Mouse (Mus musculus): ENCODE measurements around the gene Gp5. TPM values are rescaled to one million over a fixed set of nuclear protein-coding genes. Genes with fewer than 3 reads are reported as not detected.
A peak's percentile ranks its signal among the peaks of the same experiment; 100 is the strongest.

The Gp5 gene
- total RNA-seq, 2 experiments from 2014 or later = 0.14 TPM; not detected in 1

DNA sequence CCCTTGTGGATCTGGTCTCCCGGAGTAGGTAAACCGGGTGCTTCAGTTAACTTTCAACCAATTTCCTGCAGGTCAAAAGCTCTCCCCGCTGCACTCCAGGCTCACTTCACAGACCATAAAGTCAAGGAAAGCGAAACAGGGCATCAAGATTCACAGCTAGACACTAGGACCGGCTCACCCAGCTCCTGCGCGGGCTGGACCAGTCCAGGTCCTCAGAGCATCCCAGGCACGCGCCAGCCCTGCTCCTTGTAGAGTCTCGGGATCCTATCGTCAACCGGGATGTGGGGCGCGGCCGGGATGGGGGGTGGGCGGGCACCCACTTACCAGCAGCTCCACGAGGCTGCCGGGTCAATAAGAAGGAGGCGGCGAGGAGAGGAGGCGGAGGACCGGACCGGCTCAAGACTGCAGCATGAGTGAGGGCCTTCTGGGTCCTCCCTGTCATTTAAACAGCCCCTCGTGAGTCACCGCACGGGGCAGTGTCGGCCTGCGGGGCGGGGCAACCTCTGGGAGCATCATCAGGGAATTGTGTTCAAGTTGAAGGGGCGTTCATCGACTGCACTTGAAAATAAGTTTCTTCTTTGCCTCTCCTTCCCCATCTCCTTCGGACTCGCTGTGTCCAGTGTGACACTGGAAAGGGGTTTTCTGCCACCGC, 27.6 kb downstream of the Gp5 start, which contains the start of gene Lrrc15:
TSS of gene Lrrc15 (minus strand) at position 413 of the 652 bp plus-strand sequence.
- intact Hi-C loops (cut with DNase I; ENCODE audit: low total_unique reads) = no loop called here
- DNase-seq = peak; percentile 30

DNA sequence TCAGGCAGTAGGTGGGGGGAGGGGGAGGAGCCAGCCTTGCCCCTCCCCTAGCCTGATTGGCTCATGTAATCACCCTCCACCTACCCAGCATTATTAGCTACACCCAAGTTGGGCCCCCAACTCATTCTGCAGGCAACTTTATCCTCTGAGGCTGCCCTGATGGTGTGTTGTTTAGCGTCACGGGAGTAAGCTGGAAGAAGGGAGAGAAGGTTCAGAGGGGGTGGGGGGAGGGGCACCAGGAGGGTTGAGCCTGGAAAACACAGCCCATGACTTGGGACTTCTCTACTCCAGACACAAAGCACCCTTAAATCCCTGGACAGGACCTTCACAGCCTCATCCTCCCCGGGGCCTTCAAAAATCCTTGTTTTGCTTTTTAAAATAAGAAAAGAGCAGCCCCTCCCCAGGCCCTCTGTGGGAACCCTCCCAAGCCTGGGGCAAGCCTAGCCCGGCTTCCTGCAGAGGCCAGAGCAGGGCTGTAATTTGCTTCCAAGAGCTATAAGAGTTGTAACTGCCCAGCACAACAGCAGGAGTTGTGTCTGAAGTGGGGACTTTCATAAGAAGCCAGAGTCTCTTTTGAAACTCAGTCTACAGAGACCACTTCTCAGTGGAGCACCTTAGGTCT, 29.8 kb downstream of the Gp5 start:
- DNase-seq = no peak
- intact Hi-C loops (cut with DNase I; ENCODE audit: low total_unique reads) = no loop called here

GRCm38 (mm10) chr16:30278406-30278805, 32.2 kb downstream of the Gp5 start:
- intact Hi-C loops (cut with DNase I; ENCODE audit: low total_unique reads) = no loop called here
- no peak for DNase-seq

GRCm38 (mm10) chr16:30275558-30276340, 34.8 kb downstream of the Gp5 start:
- no peak for DNase-seq
- intact Hi-C loops (cut with DNase I; ENCODE audit: low total_unique reads) = no loop called here

DNA sequence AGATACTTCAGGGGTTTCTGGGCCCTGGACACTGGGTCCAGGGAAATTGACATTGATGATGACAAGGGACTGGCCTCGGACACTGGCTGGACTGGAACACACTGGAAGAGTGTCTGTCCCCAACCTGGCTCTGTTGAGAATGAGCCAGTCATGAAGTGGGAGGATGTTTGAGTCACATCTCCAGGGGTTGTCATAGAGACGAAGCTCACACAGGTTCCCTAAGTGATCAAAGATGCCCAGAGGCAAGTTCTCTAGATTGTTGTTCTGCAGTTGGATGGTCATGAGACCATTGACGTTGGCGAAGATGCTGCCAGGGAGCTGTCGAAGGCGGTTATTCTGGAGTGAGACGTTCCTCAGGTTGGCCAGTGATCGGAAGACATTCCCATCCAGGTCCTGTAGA, 37.5 kb downstream of the Gp5 start:
- intact Hi-C loops (cut with DNase I; ENCODE audit: low total_unique reads) = no loop called here
- no peak for DNase-seq

DNA sequence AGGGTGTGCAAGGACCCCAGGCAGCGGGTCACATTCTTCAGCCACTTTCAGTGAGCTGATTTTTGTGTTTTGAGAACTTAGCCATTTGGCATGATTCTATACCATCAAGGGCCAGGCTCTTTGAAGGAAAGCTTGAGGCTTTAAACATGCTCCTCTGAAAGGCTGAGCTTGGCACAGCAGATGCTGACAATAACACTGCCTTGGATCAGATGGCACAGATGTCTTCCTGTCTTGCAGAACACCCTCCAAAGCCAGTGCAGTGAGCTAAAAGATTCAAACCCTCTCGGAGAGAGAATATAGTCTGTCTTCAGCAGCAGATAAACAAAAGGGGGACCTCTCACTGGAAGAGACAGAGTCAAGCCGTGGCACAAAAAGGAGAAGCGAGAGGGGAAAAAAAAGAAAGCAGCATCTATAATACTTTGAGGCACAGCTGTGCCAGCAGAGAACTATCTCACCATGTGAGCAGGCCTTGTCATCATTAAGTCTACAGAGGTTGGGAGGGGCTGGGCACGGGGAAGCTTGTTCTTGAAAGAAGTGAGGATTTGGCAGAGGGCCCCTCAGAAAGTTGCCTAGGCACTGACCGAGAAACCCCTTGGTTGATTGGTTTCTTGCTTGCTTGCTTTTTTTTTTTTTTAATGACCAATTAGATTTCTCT, 38.5 kb downstream of the Gp5 start:
- intact Hi-C loops (cut with DNase I; ENCODE audit: low total_unique reads) = no loop called here

GRCm38 (mm10) chr16:30271223-30271761, 39.3 kb downstream of the Gp5 start:
- no peak for DNase-seq
- intact Hi-C loops (cut with DNase I; ENCODE audit: low total_unique reads) = no loop called here

More for the DNA sequence above, 38.5 kb downstream of the Gp5 start:
- no peak for DNase-seq

DNA sequence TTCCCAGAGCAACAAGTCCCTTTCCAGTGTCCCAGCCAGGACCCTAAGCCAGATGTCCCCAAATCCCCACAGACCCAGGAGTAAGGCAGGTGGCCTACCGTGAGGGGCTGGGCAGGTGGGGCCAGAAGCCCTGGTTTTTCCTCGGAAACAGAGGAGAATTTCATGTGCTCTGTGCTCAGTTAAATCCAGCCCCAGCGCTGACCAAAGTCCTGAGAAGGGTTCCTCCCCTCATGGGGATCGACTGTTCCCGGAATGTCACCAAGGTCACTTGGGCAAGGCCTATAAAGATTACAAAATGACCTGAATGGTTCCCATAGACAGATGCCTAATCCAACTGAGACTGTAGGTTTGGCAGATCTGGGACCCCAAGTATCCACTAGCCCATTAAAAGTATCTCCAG, 43.2 kb downstream of the Gp5 start, which contains the start of gene Cpn2:
TSS of gene Cpn2 (minus strand) at position 141 of the 400 bp plus-strand sequence.
- intact Hi-C loops (cut with DNase I; ENCODE audit: low total_unique reads) = no loop called here
- DNase-seq = no peak

DNA sequence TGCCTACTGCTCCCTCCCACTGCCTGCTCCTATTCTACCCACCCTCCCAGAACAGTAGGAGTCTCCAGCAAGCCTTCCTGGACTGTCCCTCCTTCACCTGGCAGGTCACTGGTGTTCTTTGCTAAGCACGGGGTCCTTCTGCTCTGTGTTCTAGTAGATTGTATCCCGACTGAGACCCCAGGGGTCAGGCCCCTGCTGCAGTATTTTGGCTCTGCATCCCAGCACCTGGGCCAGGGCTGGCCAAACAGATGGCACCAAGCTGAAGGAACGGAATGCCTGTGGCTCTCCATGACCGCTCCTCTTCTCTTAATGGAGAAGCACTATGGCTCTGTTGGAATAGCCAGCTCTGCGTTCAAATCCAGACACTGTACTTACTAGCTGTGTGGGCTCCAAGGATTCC, 44.0 kb downstream of the Gp5 start:
- no peak for DNase-seq
- intact Hi-C loops (cut with DNase I; ENCODE audit: low total_unique reads) = no loop called here

GRCm38 (mm10) chr16:30265611-30266010, 45.0 kb downstream of the Gp5 start:
- intact Hi-C loops (cut with DNase I; ENCODE audit: low total_unique reads) = no loop called here

DNA sequence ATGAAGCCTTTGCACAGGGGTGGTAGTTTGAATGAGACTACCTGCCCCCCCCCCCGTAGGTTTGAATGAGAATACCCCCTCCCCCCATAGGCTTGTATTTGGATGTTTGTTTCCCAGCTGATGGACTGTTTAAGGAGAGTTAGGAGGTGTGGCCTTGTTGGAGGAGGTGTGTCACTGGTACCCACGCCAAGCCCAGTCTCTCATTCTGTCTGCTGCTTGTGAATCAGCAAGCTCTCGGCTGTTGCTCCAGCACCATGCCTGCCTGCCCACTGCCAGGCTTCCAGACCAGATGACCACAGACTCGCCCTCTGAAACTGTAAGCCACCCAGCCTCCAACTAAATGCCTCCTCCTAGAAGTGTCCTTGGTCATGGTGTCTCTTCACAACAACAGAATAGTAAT, 47.4 kb downstream of the Gp5 start:
- intact Hi-C loops (cut with DNase I; ENCODE audit: low total_unique reads) = no loop called here
- DNase-seq = no peak

More at GRCm38 (mm10) chr16:30265611-30266010, 45.0 kb downstream of the Gp5 start:
- DNase-seq = no peak

GRCm38 (mm10) chr16:30262664-30263063, 47.9 kb downstream of the Gp5 start:
- intact Hi-C loops (cut with DNase I; ENCODE audit: low total_unique reads) = no loop called here
- peak; percentile 69 for DNase-seq

DNA sequence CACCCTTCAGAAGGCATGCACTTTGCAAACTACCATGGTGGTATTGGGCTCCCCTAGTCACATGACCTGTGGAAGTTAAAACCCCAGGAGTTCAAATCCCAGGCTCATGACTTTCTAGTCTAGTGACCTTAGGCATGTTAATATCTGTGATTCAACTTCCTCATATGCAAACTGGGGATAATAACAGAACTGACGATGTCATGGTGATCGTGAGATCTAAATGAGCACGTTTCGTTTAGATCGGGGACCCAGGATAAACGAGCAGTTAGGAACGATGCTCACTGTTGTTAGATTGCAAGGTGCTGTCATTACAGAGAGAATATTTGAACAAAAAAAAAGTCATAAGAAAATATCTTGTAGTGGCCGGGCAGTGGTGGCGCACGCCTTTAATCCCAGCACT, 48.4 kb downstream of the Gp5 start:
- DNase-seq = no peak
- intact Hi-C loops (cut with DNase I; ENCODE audit: low total_unique reads) = no loop called here

GRCm38 (mm10) chr16:30261341-30261740, 49.2 kb downstream of the Gp5 start:
- intact Hi-C loops (cut with DNase I; ENCODE audit: low total_unique reads) = no loop called here
- no peak for DNase-seq

- intact Hi-C loops (cut with DNase I; ENCODE audit: low total_unique reads) = no loop called here
- DNase-seq = no peak
These were observed 50.5 kb downstream of the Gp5 start for GRCm38 (mm10) chr16:30260012-30260635.

- DNase-seq = no peak
- intact Hi-C loops (cut with DNase I; ENCODE audit: low total_unique reads) = no loop called here
These were observed 51.1 kb downstream of the Gp5 start for GRCm38 (mm10) chr16:30259444-30259843.

- intact Hi-C loops (cut with DNase I; ENCODE audit: low total_unique reads) = no loop called here
These were observed 52.1 kb downstream of the Gp5 start for GRCm38 (mm10) chr16:30258441-30258840.

DNA sequence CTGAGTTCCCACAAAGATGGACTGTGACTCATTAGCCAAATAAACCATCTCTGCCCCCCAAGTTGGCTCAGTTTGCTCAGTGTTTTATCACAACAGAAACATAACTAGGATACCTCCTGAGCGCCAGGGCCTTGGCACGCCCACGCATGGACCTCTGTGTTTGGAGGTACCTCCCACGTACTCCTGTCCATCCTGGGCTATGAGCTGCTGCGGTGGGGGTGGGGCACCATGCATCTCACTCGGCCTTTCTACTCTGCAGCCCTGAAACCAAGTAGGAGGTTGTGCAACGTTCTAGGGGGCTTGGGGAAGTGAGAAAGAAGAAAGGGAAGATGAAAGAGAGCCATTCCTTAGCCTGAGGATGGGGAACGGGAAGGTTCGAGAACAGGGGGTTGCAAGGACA, 52.9 kb downstream of the Gp5 start:
- intact Hi-C loops (cut with DNase I; ENCODE audit: low total_unique reads) = no loop called here
- DNase-seq = no peak

More at GRCm38 (mm10) chr16:30258441-30258840, 52.1 kb downstream of the Gp5 start:
- no peak for DNase-seq

Data from gastrocnemius, postnatal 14 days (tissue).